ENCODE assay signal across 8 mouse cellular contexts in genomic region chr13:14629726-14630641, GRCm38 (mm10). TPM values are rescaled to one million over a fixed set of nuclear protein-coding genes. Genes with fewer than 3 reads are reported as not detected.
DNase-seq lines count a peak whose midpoint lies in the region; ATAC-seq lines count a peak whose summit lies in the region.

Gene AW209491, plus strand, starts transcription at chr13:14630154.

- DNase-seq in T-cell, adult 2 months (ENCODE audit: low spot score), result peak; percentile 94
- peak; percentile 97 to 98 for DNase-seq in cerebellum, postnatal 36 days
- DNase-seq in frontal cortex, postnatal 36 days (ENCODE audit: low spot score in 2 of 2), result peak; percentile 96
- DNase-seq in left cerebral cortex, adult 11 months (ENCODE audit: low spot score), result peak; percentile 93
- peak; percentile 96 for DNase-seq in lung, postnatal 4 days
- DNase-seq in retina, postnatal 7 days (ENCODE audit: low read depth, low spot score), result peak; percentile 83
- DNase-seq in urinary bladder, adult 2 months (ENCODE audit: low spot score), result peak; percentile 88

- peak within 1 kb of the TSS; percentile 56 for H3K4me3 ChIP-seq in hindbrain, embryonic 15.5 days

- H3K36me3 ChIP-seq in hindbrain, embryonic 15.5 days, result peaks cover 22% of the 10 kb centered on the region

- no peaks in the 10 kb centered on the region for H3K27me3 ChIP-seq in hindbrain, embryonic 15.5 days

- WGBS in hindbrain, embryonic 15.5 days, result under 1% methylated on average over 29 of the region's 29 CpGs

- peak; percentile 97 for ATAC-seq in hindbrain, embryonic 15.5 days (ENCODE audit: low FRiP score, low read depth)

- H3K27ac ChIP-seq in hindbrain, embryonic 15.5 days (replicated peaks), result peak within 1 kb of the TSS; percentile 83

- H3K9me3 ChIP-seq in hindbrain, embryonic 15.5 days, result no peaks in the 10 kb centered on the region

- H3K4me2 ChIP-seq in hindbrain, embryonic 15.5 days, result peak within 1 kb of the TSS; percentile 68

- H3K9ac ChIP-seq in hindbrain, embryonic 15.5 days, result peak within 1 kb of the TSS; percentile 59

- H3K4me1 ChIP-seq in hindbrain, embryonic 15.5 days (replicated peaks), result peaks cover 15% of the 10 kb centered on the region

RNA-seq across cellular contexts. Expression of gene AW209491, which starts in this region (rescaled TPM):
- 45.1 and 45.2 TPM in 2 replicates for polyA plus RNA-seq in hindbrain, embryonic 15.5 days (2015; fragmentation: Nextera tagmentation; extraction: Ambion mirVana)
- polyA plus RNA-seq in urinary bladder, adult 2 months (2012; rRNA removed), result 13.6 and 16.3 TPM in 2 replicates

Comparison
In these comparisons a context has a peak if more than half of its experiments do, and no peak if none do; other contexts are left out.
1. Peak in every context shown above with its lines: DNase-seq, ATAC-seq, H3K4me3 ChIP-seq and H3K27ac ChIP-seq.